Mouse (Mus musculus) spleen, adult 2 months (tissue): Measurements from ENCODE around the gene Gmps. TPM values are rescaled to one million over a fixed set of nuclear protein-coding genes. Genes with fewer than 3 reads are reported as not detected.

Experiments used
- DNase-seq, 2 experiments: peaks; one replicate each; pipeline versions ENCODE4 v3.0.0 to v3.0.0-alpha.2; 2012 to 2021; ENCODE audit warnings: low spot score in 2 of 2, low read depth in 1 of 2
- H3K27ac ChIP-seq: fragments of 200-500 bp; 2 replicates; pipeline ENCODE4 v1.5.1; 2012; ENCODE audit warnings: low read length, inconsistent platforms; ENCODE audit not compliant: insufficient read depth
- H3K27me3 ChIP-seq: fragments of 200-500 bp; 2 replicates; pipeline ENCODE4 v1.6.1; 2012; ENCODE audit warnings: mild to moderate bottlenecking, moderate library complexity, low read length, inconsistent platforms; ENCODE audit not compliant: control insufficient read depth, insufficient read depth
- H3K36me3 ChIP-seq: fragments of 200-500 bp; 2 replicates; pipeline ENCODE4 v1.6.1; 2012; ENCODE audit warnings: mild to moderate bottlenecking, low read length, inconsistent platforms; ENCODE audit not compliant: control insufficient read depth, insufficient read depth
- H3K4me1 ChIP-seq: fragments of 200-500 bp; 2 replicates; pipeline ENCODE4 v1.6.1; 2011; ENCODE audit warnings: inconsistent platforms; ENCODE audit not compliant: control insufficient read depth, insufficient read depth, insufficient read length
- H3K4me3 ChIP-seq: fragments of 200-500 bp; 2 replicates; pipeline ENCODE4 v1.5.1; 2011; ENCODE audit warnings: mild to moderate bottlenecking, inconsistent platforms; ENCODE audit not compliant: insufficient read depth, insufficient read length; ENCODE audit errors: extremely low read depth
- CTCF ChIP-seq: fragments of 200-500 bp; IDR thresholded peaks from 2 replicates; pipeline ENCODE4 v1.5.1; 2011; ENCODE audit warnings: mild to moderate bottlenecking, inconsistent platforms; ENCODE audit not compliant: insufficient read depth, insufficient read length, insufficient replicate concordance; ENCODE audit errors: extremely low read depth
- POLR2A ChIP-seq: fragments of 200-500 bp; IDR thresholded peaks from 2 replicates; pipeline ENCODE4 v1.6.1; 2011; ENCODE audit warnings: low read depth, low read length, inconsistent platforms
- WGBS: fragments of 180-500 bp; shearing (Covaris S2); methylation state at CpG from one replicate; pipeline ENCODE4 v1.1.7; 2018; 5-methylcytosine and 5-hydroxymethylcytosine counted together
- polyA plus RNA-seq: library from polyadenylated mRNA; depleted of rRNA; stranded (reverse); fragments of >200 nt; gene quantifications from 2 replicates; pipeline ENCODE4 v1.2.3, GENCODE M21; 2012; rRNA removed

Gene Gmps
- polyA plus RNA-seq, result 1.4 TPM in 2 replicates

- peak; percentile 59; the same call in 1 of the 2 replicates for TF ChIP-seq POLR2A
- no peak for TF ChIP-seq CTCF
- peaks cover 3% of the 10 kb centered on the region; the same call in 1 of the 2 replicates for H3K36me3 ChIP-seq
- DNase-seq, result peak; percentile 88 to 94
- H3K27ac ChIP-seq, result peak within 1 kb of the TSS; percentile 62
- under 1% methylated on average over 67 of the region's 67 CpGs for WGBS
- no peaks in the 10 kb centered on the region for H3K27me3 ChIP-seq
- no peaks in the 10 kb centered on the region for H3K4me1 ChIP-seq
- H3K4me3 ChIP-seq, result peak within 1 kb of the TSS; percentile 87
These were observed at the start of gene Gmps for GRCm38 (mm10) chr3:63975955-63976908. TSS of gene Gmps (plus strand) at chr3:63976106.

- H3K27ac ChIP-seq, result peak within 1 kb of the TSS; percentile 92
- 6% methylated on average over 48 of the region's 48 CpGs for WGBS
These were observed 46.7 kb upstream of the Gmps start, which contains the start of gene E130311K13Rik for GRCm38 (mm10) chr3:63928878-63929859. TSS of gene E130311K13Rik (minus strand) at chr3:63929472.

GRCm38 (mm10) chr3:63938928-63939327 lies 37.0 kb upstream of the Gmps start:
- H3K4me3 ChIP-seq, result no peak overlapping the region
- no peaks in the 10 kb centered on the region; the same call in 1 of the 2 replicates for H3K36me3 ChIP-seq
- TF ChIP-seq POLR2A, result no peak
- TF ChIP-seq CTCF, result no peak
- H3K4me1 ChIP-seq, result no peaks in the 10 kb centered on the region
- no peak for DNase-seq
- no peaks in the 10 kb centered on the region for H3K27me3 ChIP-seq
- WGBS, result 92% methylated on average over 2 of the region's 2 CpGs
- H3K27ac ChIP-seq, result no peak overlapping the region

More at GRCm38 (mm10) chr3:63928878-63929859, 46.7 kb upstream of the Gmps start, which contains the start of gene E130311K13Rik:
- DNase-seq, result peak; percentile 56 to 83
- H3K27me3 ChIP-seq, result no peaks in the 10 kb centered on the region
- peak within 1 kb of the TSS; percentile 98 for H3K4me3 ChIP-seq
- no peaks in the 10 kb centered on the region for H3K36me3 ChIP-seq
- TF ChIP-seq POLR2A, result peak; percentile 29
- peak; percentile 91 for TF ChIP-seq CTCF
- H3K4me1 ChIP-seq, result no peaks in the 10 kb centered on the region; the same call in 1 of the 2 replicates

GRCm38 (mm10) chr3:63941204-63941850 lies 34.6 kb upstream of the Gmps start:
- no peaks in the 10 kb centered on the region for H3K27me3 ChIP-seq
- TF ChIP-seq POLR2A (no peak), CTCF (no peak)
- no peak overlapping the region for H3K27ac ChIP-seq
- H3K36me3 ChIP-seq, result peaks cover 2% of the 10 kb centered on the region
- no peaks in the 10 kb centered on the region for H3K4me1 ChIP-seq
- DNase-seq, result no peak
- WGBS, result 68% methylated on average over 2 of the region's 2 CpGs
- no peak overlapping the region for H3K4me3 ChIP-seq

GRCm38 (mm10) chr3:63949837-63950236 lies 26.1 kb upstream of the Gmps start:
- DNase-seq, result no peak
- Histone ChIP-seq H3K4me1 (no peaks in the 10 kb centered on the region), H3K27ac (no peak overlapping the region), H3K4me3 (no peak overlapping the region), H3K36me3 (no peaks in the 10 kb centered on the region), H3K27me3 (no peaks in the 10 kb centered on the region)
- 86% methylated on average over 3 of the region's 3 CpGs for WGBS
- TF ChIP-seq POLR2A, result no peak
- no peak for TF ChIP-seq CTCF
